Mouse (Mus musculus) WW6 (cell line): ENCODE results near the gene 4930563M21Rik.
A peak's percentile ranks its signal among the peaks of the same experiment; 100 is the strongest.
"Not testable (repeated sequence)": the region's sequence is repeated elsewhere in the genome, so short reads cannot be mapped to it uniquely, and the experiment has no call there.

Experiments
- DNase-seq: peaks from one replicate; pipeline ENCODE4 v3.0.0-alpha.2; 2013; ENCODE audit warnings: low read depth, low spot score

The 4930563M21Rik gene

DNA sequence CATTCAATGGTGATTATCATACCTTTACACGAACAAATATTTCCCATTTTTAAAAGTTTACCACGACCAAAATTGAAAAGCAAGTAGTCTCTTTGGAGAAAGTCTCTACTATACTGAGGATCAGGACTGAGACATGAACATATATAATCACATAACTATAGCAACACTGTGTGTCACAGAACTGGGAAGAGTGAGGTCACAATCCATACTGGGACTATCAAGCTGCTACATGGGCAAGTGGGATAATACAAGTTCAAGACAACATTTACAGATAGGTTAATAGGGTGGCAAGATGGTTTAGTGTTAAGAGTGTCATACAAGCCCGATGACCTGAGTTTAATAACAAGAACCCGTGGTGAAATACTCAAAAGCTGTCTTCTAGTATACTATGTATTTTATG, at the start of gene 4930563M21Rik:
TSS of gene 4930563M21Rik (minus strand) at position 101 of the 400 bp plus-strand sequence.
- DNase-seq: no peak

DNA sequence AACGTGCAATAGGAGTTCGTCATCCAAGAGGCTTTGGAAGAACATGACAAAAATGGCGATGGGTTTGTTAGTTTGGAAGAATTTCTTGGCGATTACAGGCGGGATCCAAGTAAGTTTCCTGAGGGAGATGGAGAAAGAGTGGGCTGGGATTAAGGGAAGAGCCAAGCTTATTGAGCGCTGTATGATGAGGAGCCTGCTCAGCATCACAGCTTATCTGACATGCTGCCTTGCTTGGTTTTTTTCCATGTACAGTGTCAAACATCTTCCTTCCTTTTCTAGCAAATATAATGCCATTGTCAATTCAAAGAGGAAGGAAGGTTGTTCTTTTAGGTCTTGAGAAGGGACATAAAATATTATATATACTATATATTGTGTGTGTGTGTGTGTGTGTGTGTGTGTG, 45.8 kb upstream of the 4930563M21Rik start:
- DNase-seq: no peak

DNA sequence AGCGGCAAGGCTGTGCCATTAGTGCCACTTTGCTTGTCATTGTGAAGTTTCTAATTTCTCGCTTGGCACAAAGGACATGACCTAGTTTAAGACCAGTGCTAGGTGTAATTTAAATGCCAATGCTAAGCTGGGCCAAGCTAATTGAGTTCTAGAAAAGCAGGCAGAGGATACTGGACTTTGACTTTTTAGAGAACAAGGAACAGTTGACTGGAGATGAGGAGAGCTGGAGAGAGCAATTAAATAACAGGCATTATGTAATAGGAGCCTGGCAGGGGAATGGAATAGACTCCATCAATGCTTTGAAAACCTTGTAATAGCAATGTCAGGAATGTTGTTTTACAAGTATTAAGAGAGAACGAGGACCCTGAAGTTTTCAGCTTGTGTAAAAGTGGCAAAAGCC, 43.4 kb upstream of the 4930563M21Rik start:
- no peak for DNase-seq

DNA sequence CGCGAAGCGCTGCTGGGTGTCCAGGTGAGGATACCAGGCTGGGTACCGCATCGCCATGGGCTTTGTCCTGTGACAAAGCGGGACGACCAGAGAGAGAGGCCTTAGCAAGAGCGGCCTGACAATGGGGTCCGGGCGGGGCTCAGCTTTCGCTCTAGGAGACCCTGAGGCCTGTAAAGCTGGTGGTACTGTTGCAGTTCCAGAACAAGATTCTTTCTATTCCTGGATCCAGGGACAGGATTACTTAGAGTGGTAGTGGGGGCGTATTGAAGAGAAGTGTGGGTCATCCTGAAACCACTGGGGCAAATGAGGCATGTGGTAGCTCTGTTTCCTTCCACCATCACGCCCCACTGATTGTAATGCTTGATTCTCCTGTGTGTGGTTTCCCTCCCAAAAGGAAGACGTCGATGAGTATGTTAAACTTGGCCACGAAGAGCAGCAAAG, 31.9 kb upstream of the 4930563M21Rik start:
- DNase-seq: no peak

DNA sequence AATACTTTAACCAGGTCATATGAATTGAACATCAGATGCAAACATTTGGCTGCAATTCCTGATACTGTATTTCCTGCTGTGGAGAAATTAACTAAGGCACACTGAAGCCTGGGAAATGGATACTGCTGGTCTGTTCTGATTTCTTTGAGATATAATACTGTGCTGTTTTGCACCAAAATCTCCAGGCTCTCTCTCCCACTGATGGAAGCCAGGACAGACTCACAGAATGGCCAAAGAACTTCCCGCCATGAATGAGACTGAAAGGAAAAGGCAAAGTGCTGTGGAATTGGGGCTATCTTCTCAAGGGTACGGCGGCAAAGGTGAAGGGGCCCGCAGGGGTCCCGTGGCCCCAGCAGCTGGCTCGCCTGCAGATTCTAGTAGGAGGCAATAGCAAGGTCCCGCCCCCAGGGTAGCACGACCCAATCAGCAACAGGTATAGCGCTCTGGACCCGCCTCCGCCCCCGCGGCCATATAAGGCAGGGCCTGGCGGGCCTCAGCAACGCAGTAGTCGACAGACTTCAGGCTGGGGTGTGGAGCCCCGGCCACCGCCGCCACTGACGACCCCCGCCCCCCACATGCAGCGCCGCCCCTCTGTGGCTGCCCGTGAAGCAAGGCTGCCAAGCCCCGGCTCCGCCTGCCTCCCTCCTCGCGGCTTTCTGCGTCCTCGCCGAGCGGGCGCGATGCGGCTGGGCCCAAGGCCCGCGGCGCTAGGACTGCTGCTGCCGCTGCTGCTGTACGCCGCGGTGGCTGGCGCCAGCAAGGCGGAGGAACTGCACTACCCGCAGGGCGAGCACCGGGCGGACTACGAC, 31.2 kb upstream of the 4930563M21Rik start, which contains the start of gene Rcn2:
TSS of gene Rcn2 (plus strand) at position 474 of the 809 bp plus-strand sequence.
- DNase-seq: peak; percentile 77

DNA sequence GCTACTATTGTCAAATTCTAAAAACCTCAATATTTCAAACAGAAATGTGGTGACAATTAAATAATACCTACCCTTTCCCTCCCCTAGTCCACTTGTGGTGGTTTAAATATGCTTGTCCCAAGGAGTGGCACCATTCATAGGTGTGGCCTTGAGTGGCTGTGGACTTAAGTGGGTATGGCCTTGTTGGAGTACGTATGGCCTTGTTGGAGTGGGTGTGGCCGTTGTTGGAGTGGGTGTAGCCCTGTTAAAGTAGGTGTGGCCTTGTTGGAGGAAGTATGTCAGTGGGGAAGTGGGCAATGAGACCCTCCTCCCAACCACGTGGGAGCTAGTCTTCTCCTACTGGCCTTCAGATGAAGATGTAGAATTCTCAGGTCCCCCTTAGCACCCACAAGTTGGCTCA, 21.9 kb upstream of the 4930563M21Rik start:
- no peak for DNase-seq

DNA sequence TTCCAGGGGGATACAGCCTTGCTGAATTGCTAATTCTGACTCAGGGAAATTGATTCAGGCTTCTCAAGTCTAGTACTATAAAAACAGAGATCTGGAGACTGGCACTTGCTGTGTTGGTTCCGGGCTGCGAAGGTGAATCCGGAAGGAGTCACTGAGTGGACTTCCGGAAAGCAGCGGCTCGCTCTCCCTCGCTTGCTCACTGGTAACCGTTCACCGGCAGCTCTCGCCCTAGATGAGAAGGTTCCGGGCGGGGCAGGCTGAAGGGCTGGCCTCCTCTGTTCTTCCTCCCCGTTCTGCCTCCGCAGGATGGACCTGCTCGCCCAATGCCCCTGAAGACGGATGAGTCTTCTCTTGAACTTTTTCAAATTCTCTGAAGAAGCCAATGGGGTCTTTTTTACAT, 16.9 kb upstream of the 4930563M21Rik start:
- no peak for DNase-seq

DNA sequence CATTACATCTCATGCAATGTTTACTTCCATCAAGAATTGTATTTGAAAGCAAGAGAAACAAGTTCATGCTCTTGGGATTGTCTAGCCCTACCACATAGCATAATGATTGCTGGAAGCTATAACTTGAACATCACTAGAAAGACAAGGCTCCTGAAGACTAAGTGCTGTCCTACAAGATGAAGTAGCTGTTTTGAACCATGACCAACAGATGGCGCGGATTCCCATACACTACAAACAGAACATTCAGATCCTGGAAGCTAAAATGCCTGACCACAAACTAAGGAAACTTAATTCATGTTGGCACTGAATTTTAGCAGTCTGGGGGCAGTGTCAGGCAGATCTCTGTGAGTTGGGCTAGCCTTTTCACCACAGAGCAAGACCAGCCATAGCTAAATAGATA, 14.4 kb upstream of the 4930563M21Rik start:
- no peak for DNase-seq

DNA sequence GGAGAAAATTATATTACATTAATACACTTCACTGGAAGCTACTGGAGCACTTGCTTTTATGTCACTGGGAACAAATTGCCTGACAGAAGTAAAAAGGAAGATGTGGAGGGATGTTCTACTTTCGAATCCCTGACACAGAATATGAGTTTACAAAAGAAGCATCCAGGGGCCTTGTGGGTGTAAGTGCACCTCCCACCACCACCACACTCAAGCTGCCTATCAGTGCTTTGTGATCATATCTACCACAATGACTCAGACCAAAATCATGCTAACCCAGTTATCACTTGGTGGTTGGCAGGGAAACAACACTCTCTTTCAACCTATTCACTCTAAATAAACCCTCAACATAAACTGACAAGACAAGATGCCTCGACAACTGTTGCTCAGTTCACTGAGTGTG, 5.7 kb downstream of the 4930563M21Rik start:
- not testable (repeated sequence) for DNase-seq

DNA sequence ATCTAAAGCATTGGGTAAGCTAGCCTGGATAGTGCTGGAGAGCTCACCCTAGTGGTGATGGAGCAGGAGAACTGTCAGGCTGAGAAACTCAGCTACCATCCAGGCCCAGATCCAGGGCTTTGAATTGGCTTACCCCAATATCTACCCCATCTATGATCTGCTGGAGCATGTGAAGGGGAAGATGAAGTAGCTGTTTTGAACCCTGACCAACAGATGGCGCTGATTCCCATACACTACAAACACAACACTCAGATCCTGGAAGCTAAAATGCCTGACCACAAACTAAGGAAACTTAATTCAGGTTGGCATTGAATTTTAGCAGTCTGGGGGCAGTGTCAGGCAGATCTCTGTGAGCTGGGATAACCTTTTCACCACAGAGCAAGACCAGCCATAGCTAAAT, 63.5 kb downstream of the 4930563M21Rik start:
- peak; percentile 40 for DNase-seq

DNA sequence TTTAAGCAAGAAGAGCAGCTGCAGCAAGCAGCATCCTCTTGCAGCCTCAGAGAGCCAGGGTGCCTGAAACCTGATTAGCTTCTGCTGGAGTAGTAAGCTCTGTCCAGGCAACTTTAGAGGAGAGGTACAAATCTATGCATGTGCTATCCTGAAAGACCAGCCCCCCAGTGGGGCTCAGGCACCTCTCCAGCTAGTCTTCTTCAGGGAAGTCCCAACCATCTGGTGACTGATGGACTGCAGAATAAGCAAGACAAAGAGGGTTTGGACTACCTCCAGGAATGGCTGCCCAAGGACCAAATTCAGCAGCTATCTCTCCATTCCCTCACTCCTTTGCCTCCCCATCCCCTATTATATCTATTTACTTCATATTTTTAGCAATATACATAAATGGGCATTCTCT, 69.0 kb downstream of the 4930563M21Rik start:
- DNase-seq: no peak

DNA sequence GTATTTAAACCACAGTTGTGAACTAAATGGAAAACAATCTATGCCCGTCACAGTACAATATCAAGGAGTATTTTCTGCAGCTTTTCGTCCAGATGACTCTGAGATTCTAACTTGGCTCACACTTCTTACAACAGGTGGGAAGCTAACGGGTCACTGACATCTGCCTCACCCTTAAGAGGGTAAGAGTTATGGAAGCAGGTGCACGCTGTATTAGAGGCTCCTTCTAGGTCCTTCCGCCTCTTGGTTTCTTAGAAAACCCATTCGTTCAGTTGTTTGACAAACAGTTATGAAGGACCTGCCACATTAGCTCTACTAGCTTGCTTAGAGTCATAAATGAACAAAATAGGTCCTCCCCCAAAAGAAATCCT, 71.7 kb downstream of the 4930563M21Rik start:
- DNase-seq: no peak

DNA sequence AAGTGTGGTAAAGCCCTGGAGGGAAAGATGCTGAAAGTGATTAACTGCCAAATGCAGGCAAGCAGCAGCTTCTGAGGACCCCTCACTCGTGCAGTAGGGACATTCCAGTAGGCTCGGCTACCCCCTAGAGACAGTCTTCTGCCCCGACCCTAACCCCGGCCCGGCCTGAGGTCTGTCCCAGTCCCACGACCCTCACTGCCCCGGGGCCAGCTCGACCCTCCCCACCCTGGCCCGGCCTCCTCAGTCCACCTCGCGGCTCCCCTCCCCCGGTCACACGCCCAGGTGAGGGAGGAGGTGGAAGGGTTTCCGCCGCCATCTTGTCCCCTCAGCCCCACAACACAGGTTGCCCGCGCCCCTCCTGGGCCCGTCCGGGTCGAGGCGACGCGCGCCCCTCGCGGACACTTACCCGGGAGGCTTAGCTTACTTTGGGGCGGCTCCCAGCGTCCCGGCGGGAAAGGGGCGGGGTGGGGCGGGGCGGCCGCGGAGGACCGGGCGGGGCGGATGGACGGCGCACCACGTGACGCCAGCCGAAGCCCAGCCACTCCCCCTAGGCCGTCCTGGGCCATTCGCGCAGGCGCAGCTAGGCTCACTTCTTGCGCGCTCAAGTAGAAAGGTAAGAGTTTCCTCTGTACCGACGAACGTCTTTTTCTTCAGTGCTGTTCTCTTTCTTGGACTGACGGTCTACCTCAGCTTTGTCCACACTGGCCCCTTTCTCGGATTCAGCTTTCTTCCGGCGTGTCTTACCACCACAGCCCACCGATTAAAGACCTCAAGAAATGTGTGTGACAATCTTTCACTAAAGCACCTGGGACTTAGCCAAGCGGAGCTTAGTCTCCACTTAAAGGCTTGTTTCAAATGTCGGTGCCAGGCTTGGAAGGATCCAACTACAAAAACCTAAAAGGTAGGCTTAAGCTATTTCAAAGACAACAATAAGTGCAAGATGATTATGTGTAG, 72.4 kb downstream of the 4930563M21Rik start, which contains the start of gene Scaper:
TSS of gene Scaper (minus strand) at position 456 of the 954 bp plus-strand sequence.
- peak; percentile 69 for DNase-seq

DNA sequence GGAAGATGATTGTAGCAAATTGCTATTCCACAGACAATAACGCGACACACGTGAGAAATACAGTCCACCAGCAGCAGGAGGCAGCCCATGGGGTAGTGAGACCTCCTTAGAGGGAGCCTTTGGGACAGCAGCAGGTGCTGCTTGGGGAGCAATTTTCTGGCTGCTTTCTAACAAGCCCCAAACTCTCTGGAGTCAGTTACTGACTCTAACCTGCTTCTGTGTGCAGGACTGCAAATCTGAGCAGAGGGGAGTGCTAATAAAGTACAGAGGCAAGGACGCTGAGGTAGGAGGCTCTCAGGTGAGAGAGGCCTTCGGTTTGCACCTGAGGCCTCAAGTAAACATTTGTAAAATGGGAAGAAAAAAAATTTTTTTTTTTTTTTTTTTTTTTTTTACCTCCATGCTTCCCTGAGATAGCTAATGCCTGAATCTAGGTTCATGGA, 73.1 kb downstream of the 4930563M21Rik start:
- no peak for DNase-seq

DNA sequence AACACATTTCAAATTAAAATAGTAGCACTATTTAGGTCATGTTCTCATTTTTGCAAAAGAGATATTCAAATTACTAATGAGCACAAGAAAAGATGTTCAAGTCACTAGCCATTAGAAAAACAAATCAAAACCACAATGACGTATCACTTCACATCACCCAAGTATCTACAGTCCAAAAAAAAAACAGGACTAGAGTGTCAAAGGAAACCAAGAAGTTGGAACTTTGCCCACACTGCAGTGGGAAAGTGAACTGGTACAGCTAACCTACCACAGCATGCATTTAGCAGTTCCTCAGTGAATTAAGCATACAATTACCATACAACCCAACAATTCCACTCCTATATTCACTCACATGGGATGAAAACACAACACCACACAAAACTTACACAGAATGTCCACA, 77.9 kb downstream of the 4930563M21Rik start:
- DNase-seq: no peak

DNA sequence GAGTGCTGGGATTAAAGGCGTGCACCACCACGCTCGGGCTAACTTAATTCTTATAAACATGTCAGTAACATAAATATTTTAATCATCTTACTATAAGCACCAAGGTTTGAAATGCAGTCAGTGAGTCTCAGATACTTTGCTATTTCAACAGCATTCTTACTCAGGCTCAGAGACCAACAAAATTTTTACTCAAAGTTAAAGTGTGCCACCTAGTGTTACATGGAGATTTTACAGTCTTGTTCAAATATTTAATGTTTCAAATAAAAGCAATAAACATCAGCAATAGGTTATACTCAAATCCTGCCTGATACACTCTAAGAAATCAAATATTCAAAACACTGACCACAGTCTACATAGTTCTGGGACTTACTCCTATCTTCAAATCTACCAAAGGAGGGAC, 91.8 kb downstream of the 4930563M21Rik start:
- no peak for DNase-seq

DNA sequence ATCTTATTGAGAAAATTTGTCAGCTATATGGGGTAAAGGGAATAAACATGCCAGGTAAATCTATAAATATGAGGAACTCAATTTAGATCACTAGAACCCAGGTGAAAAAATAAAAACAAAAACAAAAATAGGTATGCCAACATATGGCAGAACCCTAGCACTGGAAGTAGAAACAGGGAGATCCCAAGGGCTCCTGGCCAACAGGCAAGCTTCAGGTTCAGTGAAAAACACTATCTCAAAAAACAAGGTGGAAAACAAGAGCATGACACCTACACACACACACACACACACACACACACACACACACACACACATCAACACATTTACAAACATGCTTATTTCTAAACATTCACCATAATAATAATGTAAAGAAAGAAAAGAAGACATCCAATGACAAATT, 93.6 kb downstream of the 4930563M21Rik start:
- DNase-seq: no peak
